Mouse (Mus musculus): Measurements from ENCODE around the gene Zdhhc9. TPM values are rescaled to one million over a fixed set of nuclear protein-coding genes. Genes with fewer than 3 reads are reported as not detected.

Zdhhc9 gene
- total and polyA plus RNA-seq, 3 experiments = 3.5 to 13.9 (median 4.5) TPM

DNA sequence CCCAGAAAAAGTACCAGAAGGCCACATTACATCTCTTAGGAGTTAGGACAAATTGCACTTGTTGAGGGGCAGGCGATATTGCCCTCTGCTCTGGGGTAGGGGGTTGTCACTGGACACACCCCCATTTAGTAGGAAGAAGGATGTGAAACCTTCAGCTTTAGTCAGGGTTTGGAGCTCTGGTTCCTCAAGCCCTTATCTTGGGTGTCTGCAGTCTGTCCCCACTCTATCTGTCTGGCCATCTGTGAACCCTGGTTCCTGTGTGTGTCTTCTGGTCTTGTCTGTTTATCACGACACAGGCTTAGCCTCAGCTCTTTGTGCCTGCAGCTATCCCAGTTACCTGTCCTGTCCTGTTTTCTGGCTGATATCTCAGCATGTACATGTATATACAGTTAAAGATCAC is 55.3 kb downstream of the Zdhhc9 start:
- DNase-seq (ENCODE audit: extremely low read depth) = peak; percentile 50
- dilution Hi-C loops (cut with MboI; ENCODE audit: extremely low pct_ligation_motif_present, extremely low pct_unique_long_range_greater_than_20kb, low sequenced_read_pairs) = no loop called here
- H3K4me1 ChIP-seq (ENCODE audit: control insufficient read depth in 1 of 2, insufficient read depth in 2 of 2) = peaks cover 19 to 37% of the 10 kb centered on the region in 2 experiments

DNA sequence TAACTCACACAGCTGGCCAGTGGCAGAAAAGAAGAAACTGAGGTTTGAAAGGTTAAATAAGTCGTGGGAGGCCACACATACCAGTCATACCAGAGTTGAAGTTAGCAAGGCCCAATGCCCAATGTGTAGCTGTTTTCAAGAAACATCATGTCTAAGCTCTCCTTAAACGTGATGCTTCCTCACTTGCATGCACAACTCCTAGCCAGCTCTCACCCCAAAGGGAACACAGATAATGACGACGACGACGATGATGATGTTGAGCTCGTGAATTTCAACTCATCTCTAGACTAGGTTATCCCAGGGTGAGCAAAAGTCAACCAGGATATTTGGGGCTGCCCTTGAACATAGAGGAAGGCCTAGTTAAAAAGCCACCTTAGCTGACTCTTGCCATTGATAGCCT is 56.6 kb downstream of the Zdhhc9 start:
- peaks cover 43 to 58% of the 10 kb centered on the region in 2 experiments for H3K36me3 ChIP-seq (replicated peaks in 1 of 2; ENCODE audit: control insufficient read depth in 1 of 2, insufficient read depth in 1 of 2, low read length in 1 of 2)
- peaks cover 19 to 37% of the 10 kb centered on the region in 2 experiments for H3K4me1 ChIP-seq (ENCODE audit: control insufficient read depth in 1 of 2, insufficient read depth in 2 of 2)
- no peak overlapping the region for H3K4me3 ChIP-seq (replicated peaks in 1 of 3; ENCODE audit: low read depth in 2 of 3, low read length in 2 of 3, poor library complexity in 1 of 3)
- peak overlapping the region; percentile 48 for H3K9ac ChIP-seq (ENCODE audit: insufficient read depth, low read depth)
- dilution Hi-C loops (cut with MboI; ENCODE audit: extremely low pct_ligation_motif_present, extremely low pct_unique_long_range_greater_than_20kb, low sequenced_read_pairs) (no loop called here), in situ Hi-C loops (cut with MboI; ENCODE audit: low pct_ligation_motif_present, low pct_unique_long_range_greater_than_20kb, low sequenced_read_pairs) (no loop called here)
- DNase-seq (ENCODE audit: extremely low read depth) = no peak
- TF ChIP-seq SMC3 (IDR thresholded peaks at IDR 0.05; ENCODE audit: low read depth, low read length) = no peak
- TF ChIP-seq NRF1 (IDR thresholded peaks at IDR 0.05; ENCODE audit: low read depth, low read length) = no peak
- no peaks in the 10 kb centered on the region for H3K27me3 ChIP-seq (replicated peaks)
- peaks cover 69% of the 10 kb centered on the region for H3K79me2 ChIP-seq (replicated peaks; ENCODE audit: control insufficient read depth, extremely low read depth, insufficient read depth, poor library complexity, severe bottlenecking)
- peak overlapping the region; percentile 79 for H3K27ac ChIP-seq (ENCODE audit: insufficient read depth, low read depth)
- H3K9me3 ChIP-seq (replicated peaks; ENCODE audit: low read length) = no peaks in the 10 kb centered on the region
- peak overlapping the region; percentile 67; the same call in 1 of the 2 replicates for H3K4me2 ChIP-seq (ENCODE audit: insufficient read depth, low read depth, poor library complexity, severe bottlenecking)

More for the DNA sequence above, 55.3 kb downstream of the Zdhhc9 start:
- H3K9ac ChIP-seq (ENCODE audit: insufficient read depth, low read depth) = no peak overlapping the region
- H3K27me3 ChIP-seq (replicated peaks) = no peaks in the 10 kb centered on the region
- H3K27ac ChIP-seq (ENCODE audit: insufficient read depth, low read depth) = peak overlapping the region; percentile 79
- H3K4me2 ChIP-seq (ENCODE audit: insufficient read depth, low read depth, poor library complexity, severe bottlenecking) = peak overlapping the region; percentile 67
- in situ Hi-C loops (cut with MboI; ENCODE audit: low pct_ligation_motif_present, low pct_unique_long_range_greater_than_20kb, low sequenced_read_pairs) = no loop called here
- TF ChIP-seq GABPA (IDR thresholded peaks at IDR 0.05; ENCODE audit: insufficient replicate concordance, low read depth, low read length) (no peak), MAFK (IDR thresholded peaks at IDR 0.05; ENCODE audit: insufficient replicate concordance, low read length) (0 out of 2 replicates have a peak, but pooled peaks have one; percentile 10), RAD21 (IDR thresholded peaks at IDR 0.05; ENCODE audit: low read depth, low read length) (no peak), IRF4 (IDR thresholded peaks at IDR 0.05; ENCODE audit: low read depth, low read length) (peak; percentile 66; the same call in 1 of the 2 replicates)
- H3K4me3 ChIP-seq (replicated peaks in 1 of 3; ENCODE audit: low read depth in 2 of 3, low read length in 2 of 3, poor library complexity in 1 of 3) = no peak overlapping the region
- H3K79me2 ChIP-seq (replicated peaks; ENCODE audit: control insufficient read depth, extremely low read depth, insufficient read depth, poor library complexity, severe bottlenecking) = peaks cover 63% of the 10 kb centered on the region
- no peaks in the 10 kb centered on the region for H3K9me3 ChIP-seq (replicated peaks; ENCODE audit: low read length)
- H3K36me3 ChIP-seq (replicated peaks in 1 of 2; ENCODE audit: control insufficient read depth in 1 of 2, insufficient read depth in 1 of 2, low read length in 1 of 2) = peaks cover 56 to 71% of the 10 kb centered on the region in 2 experiments

DNA sequence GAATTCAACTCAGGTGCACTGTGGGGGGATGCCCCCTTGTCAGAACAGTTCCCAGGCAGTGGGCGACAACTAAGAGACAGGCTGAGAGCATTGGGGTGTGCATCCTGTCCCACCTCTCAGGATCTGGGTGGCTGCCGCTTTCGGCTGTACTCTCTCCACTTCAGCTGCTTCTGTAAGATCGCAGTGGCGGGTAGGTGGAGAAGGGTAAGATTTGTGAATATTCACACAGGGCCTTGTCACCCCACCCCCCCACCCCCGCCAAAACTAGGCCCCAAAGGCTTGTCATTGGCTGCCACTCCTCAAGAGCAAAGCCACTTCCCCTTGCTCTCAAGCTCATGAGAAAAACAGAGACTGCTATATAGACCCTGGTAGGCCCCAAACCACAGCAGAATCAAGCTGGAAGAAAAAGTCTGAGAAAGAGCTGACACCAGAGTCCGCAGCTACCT is 60.9 kb downstream of the Zdhhc9 start:
- Histone ChIP-seq H3K4me2 (ENCODE audit: insufficient read depth, low read depth, poor library complexity, severe bottlenecking) (peak overlapping the region; percentile 84; the same call in 1 of the 2 replicates), H3K4me1 (ENCODE audit: control insufficient read depth in 1 of 2, insufficient read depth in 2 of 2) (peaks cover 23 to 43% of the 10 kb centered on the region in 2 experiments), H3K27ac (ENCODE audit: insufficient read depth, low read depth) (peak overlapping the region; percentile 98), H3K27me3 (replicated peaks) (no peaks in the 10 kb centered on the region), H3K36me3 (replicated peaks in 1 of 2; ENCODE audit: control insufficient read depth in 1 of 2, insufficient read depth in 1 of 2, low read length in 1 of 2) (peaks cover 16 to 20% of the 10 kb centered on the region in 2 experiments), H3K79me2 (replicated peaks; ENCODE audit: control insufficient read depth, extremely low read depth, insufficient read depth, poor library complexity, severe bottlenecking) (peaks cover 52% of the 10 kb centered on the region), H3K4me3 (replicated peaks in 1 of 3; ENCODE audit: low read depth in 2 of 3, low read length in 2 of 3, poor library complexity in 1 of 3) (peak overlapping the region; percentile 66 to 81 (median 79)), H3K9me3 (replicated peaks; ENCODE audit: low read length) (no peaks in the 10 kb centered on the region), H3K9ac (ENCODE audit: insufficient read depth, low read depth) (peak overlapping the region; percentile 99)
- dilution Hi-C loops (cut with MboI; ENCODE audit: extremely low pct_ligation_motif_present, extremely low pct_unique_long_range_greater_than_20kb, low sequenced_read_pairs) = no loop called here
- TF ChIP-seq POLR2A (IDR thresholded peaks at IDR 0.05; ENCODE audit: low read depth, low read length) (peak; percentile 81), MAZ (IDR thresholded peaks at IDR 0.05; ENCODE audit: low read depth, low read length) (no peak), ETS1 (conservative IDR thresholded peaks at IDR 0.05; ENCODE audit: low read depth, low read length) (no peak; the same call in 1 of the 2 replicates), ZNF384 (IDR thresholded peaks at IDR 0.05; ENCODE audit: low read depth, low read length) (no peak), USF1 (IDR thresholded peaks at IDR 0.05; ENCODE audit: low read depth, low read length) (no peak), SIN3A (IDR thresholded peaks at IDR 0.05; ENCODE audit: low read length) (peak; percentile 61; the same call in 1 of the 2 replicates), MAFK (IDR thresholded peaks at IDR 0.05; ENCODE audit: insufficient replicate concordance, low read length) (no peak), POLR2AphosphoS2 (IDR thresholded peaks at IDR 0.05; ENCODE audit: low read depth, low read length) (no peak), ZMIZ1 (IDR thresholded peaks at IDR 0.05; ENCODE audit: low read depth, low read length) (peak; percentile 67), IRF4 (IDR thresholded peaks at IDR 0.05; ENCODE audit: low read depth, low read length) (0 out of 2 replicates have a peak, but pooled peaks have one; percentile 27), TCF12 (IDR thresholded peaks at IDR 0.05; ENCODE audit: low read depth, low read length) (0 out of 2 replicates have a peak, but pooled peaks have one; percentile 29), MEF2A (IDR thresholded peaks at IDR 0.05; ENCODE audit: borderline replicate concordance, low read depth, low read length) (no peak), NELFE (IDR thresholded peaks at IDR 0.05; ENCODE audit: low read depth, low read length) (peak; percentile 37; the same call in 1 of the 2 replicates), KAT2A (IDR thresholded peaks at IDR 0.05; ENCODE audit: insufficient replicate concordance, low read length) (no peak), TBP (conservative IDR thresholded peaks at IDR 0.05; ENCODE audit: low read depth, low read length) (peak; percentile 59; the same call in 1 of the 2 replicates), USF2 (conservative IDR thresholded peaks at IDR 0.05; ENCODE audit: low read depth, low read length) (no peak), BHLHE40 (IDR thresholded peaks at IDR 0.05; ENCODE audit: low read depth, low read length) (peak; percentile 22; the same call in 1 of the 2 replicates)
- peak; percentile 74 for DNase-seq (ENCODE audit: extremely low read depth)
- in situ Hi-C loops (cut with MboI; ENCODE audit: low pct_ligation_motif_present, low pct_unique_long_range_greater_than_20kb, low sequenced_read_pairs) = no loop called here

Measured in CH12.LX (cell line).